Mouse (Mus musculus): ENCODE measurements around the gene Mt3.
"Not testable (repeated sequence)": the region's sequence is repeated elsewhere in the genome, so short reads cannot be mapped to it uniquely, and the experiment has no call there.

Gene Mt3

DNA sequence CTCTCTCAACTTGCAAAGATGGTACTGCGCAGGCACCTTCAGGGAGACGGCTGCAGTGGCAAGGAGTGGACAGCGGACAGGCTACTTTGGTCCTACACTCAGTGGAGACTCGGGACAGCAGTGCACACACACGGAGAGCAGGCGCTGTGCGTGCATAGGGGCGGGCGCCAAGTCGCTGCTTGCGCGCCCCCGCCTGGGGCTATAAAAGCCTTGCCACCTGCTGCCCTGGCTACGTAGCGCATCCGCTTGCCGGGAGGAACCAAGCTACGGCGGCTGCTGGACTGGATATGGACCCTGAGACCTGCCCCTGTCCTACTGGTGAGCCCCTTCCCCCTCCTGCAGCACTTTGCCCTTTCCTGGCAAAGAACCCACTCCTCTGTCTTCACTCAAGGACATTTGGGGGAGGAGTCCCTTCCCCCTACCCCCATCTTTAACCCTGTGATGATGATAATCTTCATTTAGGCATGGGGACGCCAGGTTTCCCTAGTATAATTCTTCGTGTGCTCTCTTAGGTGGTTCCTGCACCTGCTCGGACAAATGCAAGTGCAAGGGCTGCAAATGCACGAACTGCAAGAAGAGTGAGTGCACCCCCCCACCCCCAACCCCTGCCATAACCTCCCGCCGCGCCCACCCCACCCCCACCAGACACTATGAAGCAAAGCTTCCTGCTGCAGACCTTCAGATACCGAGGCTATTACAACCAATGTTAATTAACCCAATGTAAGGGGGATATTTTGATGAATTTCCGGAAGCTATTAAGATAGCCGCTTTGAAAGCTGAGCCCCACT, at the start of gene Mt3:
Mt3 (plus strand) TSS at position 95 of the 788 bp plus-strand sequence.
- no peak for DNase-seq (ENCODE audit: low read depth)

DNA sequence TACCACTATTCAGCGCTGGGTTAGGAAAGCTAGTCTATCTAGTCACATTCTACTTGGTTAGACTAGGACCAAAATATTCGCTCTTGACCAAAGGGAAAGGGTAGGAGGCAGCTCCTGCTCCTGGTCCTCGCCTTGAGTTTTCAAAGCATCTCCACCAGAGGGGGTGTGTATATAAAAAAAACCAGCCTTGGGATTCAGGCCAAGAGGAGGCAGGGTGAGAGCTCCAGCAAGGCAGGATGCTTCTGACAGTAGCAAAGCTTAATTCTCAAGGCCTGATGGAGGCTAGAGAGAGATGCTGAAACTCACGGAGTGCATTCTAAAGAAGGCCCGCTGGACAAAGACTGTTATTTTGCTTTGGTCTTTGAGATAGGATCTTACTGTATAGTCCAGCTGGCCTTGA, 48.3 kb upstream of the Mt3 start:
- DNase-seq (ENCODE audit: low read depth): no peak

DNA sequence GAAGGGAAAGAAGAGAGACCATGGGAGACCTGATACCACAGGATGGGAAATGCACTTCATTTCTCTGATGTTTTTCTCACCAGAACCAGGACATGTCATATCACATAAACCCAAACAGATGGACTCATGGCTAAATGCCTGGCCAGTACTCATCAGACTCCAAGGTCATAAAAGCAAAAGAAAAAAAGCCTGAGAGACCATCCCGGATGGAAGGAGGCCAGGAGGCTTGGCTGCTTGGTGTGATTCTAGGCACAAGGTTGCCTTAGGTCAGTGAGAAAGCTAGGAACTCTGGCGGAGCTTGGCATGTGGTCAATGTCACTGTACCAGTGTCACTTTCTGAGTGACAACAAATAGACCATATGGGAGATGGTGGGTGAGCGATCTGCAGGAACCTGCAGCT, 44.5 kb upstream of the Mt3 start:
- DNase-seq (ENCODE audit: low read depth): no peak

- no peak for DNase-seq (ENCODE audit: low read depth)
Observed at GRCm38 (mm10) chr8:94109396-94109795, 43.0 kb upstream of the Mt3 start.

DNA sequence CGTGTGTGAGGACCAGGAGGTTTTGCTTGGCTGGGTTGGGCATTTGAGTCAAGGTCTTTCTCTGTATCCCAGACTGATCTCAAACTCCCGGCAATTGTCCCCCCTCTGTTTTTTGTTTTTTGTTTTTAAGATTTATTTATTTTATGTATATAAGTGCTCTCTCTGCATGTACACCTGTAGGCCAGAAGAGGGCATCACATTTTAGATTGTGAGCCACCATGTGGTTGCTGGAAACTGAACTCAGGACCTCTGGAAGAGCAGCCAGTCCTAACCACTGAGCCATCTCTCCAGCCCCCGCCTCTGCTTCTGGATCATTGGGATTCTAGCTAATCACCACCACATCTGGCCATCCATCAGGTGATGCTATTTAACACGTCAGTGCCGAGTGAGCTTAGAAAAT, 42.6 kb upstream of the Mt3 start:
- no peak for DNase-seq (ENCODE audit: low read depth)

DNA sequence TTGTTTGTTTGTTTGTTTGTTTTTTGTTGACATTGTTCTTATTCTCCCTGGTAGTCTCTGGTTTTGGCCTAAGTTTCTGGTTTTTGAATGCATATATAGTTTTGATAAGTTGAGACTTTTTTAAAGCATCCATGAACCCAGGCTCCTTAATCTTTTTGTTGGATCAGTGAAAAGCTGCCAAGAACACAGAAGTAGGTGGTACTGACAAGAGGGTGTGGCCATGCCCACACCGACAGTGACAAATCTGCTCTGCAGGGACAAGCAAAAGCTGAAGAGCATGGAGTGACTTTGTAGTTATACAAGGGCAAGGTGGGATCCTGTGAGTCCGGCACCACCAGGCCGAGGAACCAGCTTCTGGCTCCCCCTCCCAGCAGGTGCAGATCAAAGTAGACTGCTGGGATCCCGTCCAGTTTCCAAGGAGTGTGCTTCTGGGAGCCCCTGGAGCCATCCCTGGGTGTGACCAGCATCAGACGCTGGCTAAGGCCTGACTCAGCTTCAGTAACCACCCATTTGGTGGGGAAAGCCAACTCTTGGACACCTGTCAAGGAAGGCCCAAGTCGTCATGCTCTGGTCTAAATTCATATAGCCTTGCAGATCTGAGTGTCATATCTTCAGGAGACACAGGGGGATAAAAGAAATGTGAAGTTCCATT, 41.8 kb upstream of the Mt3 start:
- no peak for DNase-seq (ENCODE audit: low read depth)

DNA sequence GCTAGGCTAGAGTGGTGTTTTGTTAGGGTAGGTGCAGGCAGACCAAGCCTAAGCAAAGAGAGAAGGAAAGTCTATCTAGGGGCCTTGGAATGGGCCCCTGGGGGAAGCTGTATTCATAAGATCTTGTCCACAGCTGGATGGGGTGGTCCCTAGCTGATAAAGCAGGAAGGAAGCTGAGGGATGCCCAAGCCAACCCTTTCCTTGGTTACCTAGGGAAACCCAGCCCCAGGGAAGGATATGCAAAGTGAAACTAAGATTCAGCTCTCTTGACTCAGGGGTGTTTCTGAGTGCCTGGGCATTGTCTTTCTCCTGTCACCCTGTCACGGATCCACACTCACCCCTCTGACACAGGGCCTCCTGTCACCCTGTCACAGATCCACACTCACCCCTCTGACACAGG, 39.0 kb upstream of the Mt3 start:
- DNase-seq (ENCODE audit: low read depth): no peak

DNA sequence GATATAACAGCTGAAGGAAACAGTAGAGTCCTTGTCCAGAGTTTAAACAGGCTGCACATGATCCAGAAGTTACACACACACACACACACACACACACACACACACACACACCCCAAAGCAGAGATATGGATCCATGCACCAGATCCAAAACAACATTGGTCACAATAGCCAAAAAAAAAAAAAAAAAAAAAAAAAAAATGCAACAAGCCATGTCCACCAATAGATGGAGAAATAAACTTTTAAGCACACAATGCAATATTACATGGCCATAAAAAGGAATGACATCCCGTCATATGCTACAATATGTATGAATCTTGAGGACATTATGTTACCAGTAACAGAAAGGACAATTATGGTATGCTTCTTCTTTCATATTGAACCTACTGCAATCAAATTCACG, 38.4 kb upstream of the Mt3 start:
- DNase-seq (ENCODE audit: low read depth): no peak

DNA sequence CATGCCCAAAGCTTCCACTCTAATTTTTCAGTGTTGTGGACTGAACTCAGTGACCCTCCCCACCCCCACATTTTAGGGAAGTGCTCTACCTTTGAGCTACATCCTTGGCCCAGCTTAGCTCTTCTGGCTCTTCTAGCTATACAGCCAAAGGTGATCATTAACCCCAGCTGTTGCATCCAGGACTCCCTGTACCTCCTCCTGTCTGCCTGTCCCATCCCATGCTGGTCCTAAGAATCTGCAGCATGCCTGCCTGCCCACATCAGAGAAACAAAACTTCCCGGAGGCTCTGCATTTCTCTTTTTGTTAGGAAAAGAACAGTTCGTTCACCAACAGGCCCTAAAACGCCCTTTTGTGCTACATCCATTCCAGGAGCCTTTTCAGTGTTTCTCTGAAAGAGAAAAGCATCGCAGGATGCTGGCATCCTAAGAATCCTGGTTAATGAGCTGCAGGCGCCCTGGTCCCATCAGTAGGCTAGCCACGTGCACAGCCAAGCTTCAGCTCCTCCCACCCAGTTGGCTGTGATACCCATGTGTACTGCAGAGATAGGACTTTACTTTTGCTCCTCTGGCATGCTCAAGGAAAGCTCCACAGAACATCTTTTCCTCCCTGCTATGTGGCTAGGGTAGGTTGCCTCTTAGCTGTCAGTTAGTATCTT, 33.5 kb upstream of the Mt3 start:
- no peak for DNase-seq (ENCODE audit: low read depth)

- no peak for DNase-seq (ENCODE audit: low read depth)
Observed at GRCm38 (mm10) chr8:94121625-94122024, 30.8 kb upstream of the Mt3 start.

GRCm38 (mm10) chr8:94122711-94123468, 29.5 kb upstream of the Mt3 start:
- no peak for DNase-seq (ENCODE audit: low read depth)

GRCm38 (mm10) chr8:94127711-94128110, 24.7 kb upstream of the Mt3 start:
- no peak for DNase-seq (ENCODE audit: low read depth)

DNA sequence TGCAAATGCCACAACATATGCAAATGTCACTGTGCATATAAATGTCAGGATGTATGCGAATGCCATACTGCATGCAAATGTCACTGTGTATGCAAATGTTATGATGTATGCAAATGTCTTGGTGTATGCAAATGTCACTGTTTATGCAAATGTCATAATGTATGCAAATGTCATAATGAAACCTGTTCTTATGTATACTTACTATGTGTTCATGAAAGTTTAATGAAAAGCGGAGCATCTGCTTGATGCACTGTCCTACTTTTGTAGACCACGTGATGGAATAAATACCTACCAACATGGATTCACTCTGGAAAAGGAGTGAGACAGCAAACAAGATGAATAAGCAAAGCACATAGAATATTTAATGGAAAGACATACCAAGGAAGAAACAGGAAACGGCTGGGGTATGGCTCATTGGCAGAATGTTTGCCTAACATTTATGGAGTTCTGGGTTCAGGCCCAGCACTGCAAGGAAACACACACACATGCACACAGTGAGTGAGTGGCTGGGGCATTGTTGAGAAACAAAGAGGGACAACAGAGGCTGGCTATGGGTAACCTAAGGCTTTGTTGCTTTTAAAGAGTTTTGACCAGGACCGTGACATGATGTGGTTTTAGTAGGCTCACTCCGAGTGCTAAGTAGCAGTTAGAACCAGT, 23.1 kb upstream of the Mt3 start:
- DNase-seq (ENCODE audit: low read depth): no peak

GRCm38 (mm10) chr8:94130126-94130525, 22.3 kb upstream of the Mt3 start:
- no peak for DNase-seq (ENCODE audit: low read depth)

DNA sequence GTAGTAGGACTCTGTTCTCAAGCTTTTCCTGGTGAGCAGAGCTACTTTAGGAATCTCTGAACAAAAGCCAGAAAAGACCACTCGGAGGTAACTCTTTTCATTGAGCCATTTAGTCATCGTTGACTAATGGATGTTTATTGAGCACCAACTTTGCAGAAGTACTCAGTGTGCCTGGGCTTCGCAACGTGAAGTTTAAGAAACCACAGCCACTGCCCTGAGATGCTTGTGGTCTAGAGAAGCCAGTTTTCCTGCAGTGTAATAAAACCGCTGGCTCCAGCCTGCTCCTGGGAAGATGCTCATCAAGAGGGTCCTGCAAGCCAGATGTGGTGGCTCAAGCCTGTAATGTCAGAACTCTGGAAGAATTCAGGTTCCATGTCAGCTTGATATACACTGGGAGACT, 20.3 kb upstream of the Mt3 start:
- DNase-seq (ENCODE audit: low read depth): no peak

DNA sequence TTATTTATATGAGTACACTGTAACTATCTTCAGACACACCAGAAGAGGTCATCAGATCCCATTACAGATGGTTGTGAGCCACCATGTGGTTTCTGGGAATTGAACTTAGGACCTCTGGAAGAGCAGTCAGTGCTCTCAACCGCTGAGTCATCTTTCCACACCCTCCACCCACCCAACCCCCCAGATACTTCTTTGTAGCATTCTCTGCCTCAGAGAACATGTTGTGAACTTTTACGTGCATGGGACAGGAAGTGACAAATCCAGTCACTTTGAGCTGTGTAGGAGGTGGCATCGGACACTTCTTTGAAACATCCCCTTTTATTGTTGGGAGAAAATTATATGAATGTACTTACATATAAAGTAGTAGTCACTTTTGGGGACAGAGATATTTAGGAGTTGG, 17.8 kb upstream of the Mt3 start:
- not testable (repeated sequence) for DNase-seq (ENCODE audit: low read depth)

- DNase-seq (ENCODE audit: low read depth): no peak
Observed at GRCm38 (mm10) chr8:94135556-94135955, 16.9 kb upstream of the Mt3 start.

DNA sequence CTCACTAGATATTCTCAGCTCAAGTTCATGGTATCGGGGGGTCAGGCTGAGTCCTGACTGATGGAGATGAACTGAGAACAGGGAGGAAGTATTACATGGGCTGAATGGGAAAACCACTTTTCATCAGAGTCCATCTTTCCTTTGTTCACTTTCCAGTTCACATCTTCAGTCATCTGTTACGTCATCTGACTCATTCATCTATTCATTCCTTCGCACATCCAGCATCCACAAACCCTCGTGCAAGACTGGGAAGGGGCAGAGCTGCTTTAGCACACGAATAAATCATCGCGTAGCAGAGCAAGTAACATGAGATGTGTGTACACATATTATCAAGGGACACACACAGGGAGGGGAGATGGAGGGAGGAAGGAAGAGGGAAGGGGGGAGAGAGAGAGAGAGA, 16.2 kb upstream of the Mt3 start:
- no peak for DNase-seq (ENCODE audit: low read depth)

GRCm38 (mm10) chr8:94136933-94137332, 15.5 kb upstream of the Mt3 start, which contains the start of gene Mt4:
TSS of gene Mt4 (plus strand) at chr8:94137197.
- DNase-seq (ENCODE audit: low read depth): no peak

DNA sequence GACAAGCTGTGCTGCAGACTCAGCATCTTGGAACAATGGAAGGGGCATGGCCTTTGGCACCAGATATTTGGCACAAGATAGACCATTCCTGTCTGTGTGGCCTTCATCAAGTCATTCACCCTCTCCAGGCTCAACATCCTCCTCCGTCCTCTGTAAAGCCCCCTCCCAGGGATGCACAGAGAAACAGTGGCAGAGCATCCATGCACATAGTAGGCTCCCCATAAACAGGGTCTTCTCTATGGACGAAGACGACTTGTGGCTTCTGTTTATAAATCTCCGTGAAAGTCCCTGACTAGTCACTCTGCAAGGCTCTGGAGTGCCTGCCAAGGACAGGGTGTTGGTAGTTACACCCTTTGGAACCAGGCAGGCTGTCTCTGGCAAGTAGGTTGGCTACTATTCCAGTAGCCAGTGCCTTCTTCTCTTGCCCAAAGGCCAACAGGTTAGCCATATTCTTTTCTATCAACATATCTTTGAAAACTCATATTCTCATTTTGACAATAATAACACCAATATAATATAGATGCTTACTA, 12.1 kb upstream of the Mt3 start:
- no peak for DNase-seq (ENCODE audit: low read depth)

DNA sequence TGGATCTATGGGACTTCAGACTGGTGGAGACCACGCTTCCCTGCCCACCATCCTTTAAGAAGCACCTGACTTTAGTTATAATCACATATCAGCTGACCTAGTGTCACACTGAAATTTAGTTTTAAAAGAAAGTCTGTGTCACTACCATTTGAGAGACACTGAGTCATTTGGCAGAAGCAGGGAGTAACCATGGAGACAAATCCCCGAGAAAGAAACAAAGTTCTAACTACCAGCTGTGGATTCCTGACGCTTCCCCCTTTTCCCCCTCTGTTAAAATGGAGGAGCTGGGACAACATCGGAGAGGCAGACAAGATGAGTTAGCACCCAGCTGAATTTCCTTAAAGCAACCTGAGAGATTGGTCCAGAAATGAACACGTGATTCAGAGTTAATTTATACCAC, 4.2 kb upstream of the Mt3 start:
- DNase-seq (ENCODE audit: low read depth): no peak

DNA sequence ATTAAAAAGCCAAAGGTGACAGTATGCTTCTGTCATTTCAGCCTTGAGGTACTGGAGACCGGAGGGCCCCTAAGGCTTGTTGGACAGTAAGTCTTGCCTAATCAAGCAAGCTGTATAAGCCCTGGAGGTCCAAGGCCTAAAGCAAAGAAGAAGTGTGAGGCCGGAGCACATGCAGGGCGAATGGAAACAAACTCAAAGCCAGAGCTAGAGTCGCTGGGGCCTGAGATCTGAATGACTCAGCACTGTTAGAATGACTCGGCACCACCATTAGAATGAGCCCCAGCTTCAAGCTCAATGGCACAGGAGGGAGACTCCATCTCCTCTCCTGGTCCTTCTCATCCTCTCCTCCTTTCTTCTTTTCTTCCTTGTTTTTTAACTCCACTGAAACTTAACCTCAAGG, 1.5 kb upstream of the Mt3 start:
- no peak for DNase-seq (ENCODE audit: low read depth)
